Mouse (Mus musculus) G1E (cell line): Measurements from ENCODE around the gene Nalcn. TPM values are rescaled to one million over a fixed set of nuclear protein-coding genes. Genes with fewer than 3 reads are reported as not detected.

ENCODE experiments used
- ATAC-seq: 2 replicates; pipeline ENCODE4 v1.8.0; 2016; ENCODE audit warnings: mild to moderate bottlenecking; ENCODE audit not compliant: insufficient number of reproducible peaks, poor library complexity, low FRiP score, severe bottlenecking; ENCODE audit errors: extremely low read depth
- DNase-seq: peaks from one replicate; pipeline ENCODE4 v3.0.0; 2012; ENCODE audit warnings: low spot score
- H3K27me3 ChIP-seq: 2 replicates; pipeline ENCODE4 v1.6.1; 2012; ENCODE audit warnings: mild to moderate bottlenecking, low read length, inconsistent platforms; ENCODE audit not compliant: insufficient read depth
- H3K36me3 ChIP-seq: replicated peaks from 2 replicates; pipeline ENCODE3; 2012; ENCODE audit warnings: mild to moderate bottlenecking, inconsistent platforms
- H3K4me1 ChIP-seq: 2 replicates; pipeline ENCODE4 v1.6.1; 2012; ENCODE audit warnings: low read depth, low read length, inconsistent platforms, mixed read lengths; ENCODE audit not compliant: insufficient read depth
- H3K4me3 ChIP-seq: 2 replicates; pipeline ENCODE4 v1.5.1; 2012; ENCODE audit warnings: low read depth, mild to moderate bottlenecking, inconsistent platforms, low read length, moderate library complexity, mixed read lengths
- H3K9me3 ChIP-seq: replicated peaks from 2 replicates; pipeline ENCODE4 v1.6.1; 2012; ENCODE audit warnings: inconsistent platforms
- CTCF ChIP-seq: IDR thresholded peaks from 2 replicates; pipeline ENCODE4 v1.5.1; 2012; ENCODE audit warnings: low read depth, low read length, inconsistent platforms, mixed read lengths
- GATA1 ChIP-seq: IDR thresholded peaks from 2 replicates; pipeline ENCODE4 v1.6.1; 2012; ENCODE audit warnings: borderline replicate concordance, low read length, inconsistent platforms, mixed read lengths
- GATA2 ChIP-seq: IDR thresholded peaks from 2 replicates; pipeline ENCODE4 v1.6.1; 2012; ENCODE audit warnings: low read depth, low read length, inconsistent platforms, borderline replicate concordance
- POLR2AphosphoS5 ChIP-seq: IDR thresholded peaks from 2 replicates; pipeline ENCODE4 v1.6.1; 2012; ENCODE audit warnings: low read depth, low read length, inconsistent platforms; ENCODE audit not compliant: insufficient replicate concordance
- TAL1 ChIP-seq: conservative IDR thresholded peaks from 2 replicates; pipeline ENCODE4 v1.6.1; 2012; ENCODE audit warnings: low read depth, low read length, inconsistent platforms, mixed read lengths
- polyA plus RNA-seq: library from polyadenylated mRNA; stranded (reverse); fragments of >175 nt; gene quantifications from 2 replicates; pipeline ENCODE4 v1.2.3, GENCODE M21; 2012
- total RNA-seq, 2 experiments: library from RNA; stranded (forward) in 1 of 2; stranded (reverse) in 1 of 2; fragments of 200-1000 nt in 1 of 2; fragments of >200 nt in 1 of 2; fragmentation: Nextera tagmentation in 1 of 2; gene quantifications; 2 replicates each; pipeline ENCODE4 v1.2.3; 2014 to 2017

Gene Nalcn
- total and polyA plus RNA-seq, 3 experiments = 0.76 TPM; not detected in 2

- H3K4me3 ChIP-seq = no peak overlapping the region
- no peaks in the 10 kb centered on the region for H3K36me3 ChIP-seq
- H3K9me3 ChIP-seq = no peaks in the 10 kb centered on the region
- TF ChIP-seq GATA2 = no peak
- TF ChIP-seq GATA1 = no peak
- TF ChIP-seq TAL1 = no peak
- no peak for TF ChIP-seq CTCF
- TF ChIP-seq POLR2AphosphoS5 = no peak
- DNase-seq (no peak), ATAC-seq (no peak)
- H3K4me1 ChIP-seq = no peaks in the 10 kb centered on the region
- no peaks in the 10 kb centered on the region for H3K27me3 ChIP-seq
Observed at GRCm38 (mm10) chr14:123529143-123529542, 97.8 kb downstream of the Nalcn start.

- no peaks in the 10 kb centered on the region for H3K9me3 ChIP-seq
- no peak for DNase-seq
- H3K4me3 ChIP-seq = no peak overlapping the region
- no peaks in the 10 kb centered on the region for H3K4me1 ChIP-seq
- TF ChIP-seq TAL1 = no peak
- H3K27me3 ChIP-seq = no peaks in the 10 kb centered on the region
- H3K36me3 ChIP-seq = no peaks in the 10 kb centered on the region
- ATAC-seq = no peak
Observed at GRCm38 (mm10) chr14:123513376-123514141, 113.4 kb downstream of the Nalcn start.

GRCm38 (mm10) chr14:123512923-123513322 is 114.0 kb downstream of the Nalcn start:
- no peak for TF ChIP-seq GATA2
- no peak for TF ChIP-seq GATA1
- TF ChIP-seq TAL1 = no peak
- TF ChIP-seq CTCF = no peak
- TF ChIP-seq POLR2AphosphoS5 = no peak
- Histone ChIP-seq H3K36me3 (no peaks in the 10 kb centered on the region), H3K27me3 (no peaks in the 10 kb centered on the region), H3K9me3 (no peaks in the 10 kb centered on the region), H3K4me3 (no peak overlapping the region), H3K4me1 (no peaks in the 10 kb centered on the region)
- DNase-seq (no peak), ATAC-seq (no peak)

- H3K4me3 ChIP-seq = no peak overlapping the region
- TF ChIP-seq GATA2 = no peak
- no peak for TF ChIP-seq TAL1
- TF ChIP-seq GATA1 = no peak
- no peak for TF ChIP-seq POLR2AphosphoS5
- TF ChIP-seq CTCF = no peak
- no peaks in the 10 kb centered on the region for H3K36me3 ChIP-seq
- DNase-seq (no peak), ATAC-seq (no peak)
- no peaks in the 10 kb centered on the region for H3K4me1 ChIP-seq
- H3K27me3 ChIP-seq = no peaks in the 10 kb centered on the region
- no peaks in the 10 kb centered on the region for H3K9me3 ChIP-seq
Observed at GRCm38 (mm10) chr14:123495544-123495943, 131.4 kb downstream of the Nalcn start.

GRCm38 (mm10) chr14:123488575-123489207 is 138.3 kb downstream of the Nalcn start:
- H3K4me3 ChIP-seq = no peak overlapping the region
- H3K36me3 ChIP-seq = no peaks in the 10 kb centered on the region
- no peaks in the 10 kb centered on the region for H3K27me3 ChIP-seq
- no peaks in the 10 kb centered on the region for H3K4me1 ChIP-seq
- H3K9me3 ChIP-seq = no peaks in the 10 kb centered on the region
- ATAC-seq (no peak), DNase-seq (no peak)
- TF ChIP-seq TAL1 (no peak), CTCF (no peak), POLR2AphosphoS5 (no peak), GATA2 (no peak)

GRCm38 (mm10) chr14:123462026-123462425 is 164.9 kb downstream of the Nalcn start:
- Histone ChIP-seq H3K9me3 (peaks cover 5% of the 10 kb centered on the region), H3K27me3 (no peaks in the 10 kb centered on the region), H3K4me1 (no peaks in the 10 kb centered on the region), H3K4me3 (no peak overlapping the region), H3K36me3 (no peaks in the 10 kb centered on the region)
- DNase-seq (no peak), ATAC-seq (no peak)
- TF ChIP-seq POLR2AphosphoS5 (no peak), GATA1 (no peak), TAL1 (no peak), CTCF (no peak), GATA2 (no peak)
